Mouse (Mus musculus) embryonic facial prominence, embryonic 12.5 days (tissue): ENCODE results near the gene Jup. TPM values are rescaled to one million over a fixed set of nuclear protein-coding genes. Genes with fewer than 3 reads are reported as not detected.
A peak's percentile ranks its signal among the peaks of the same experiment; 100 is the strongest.

Source experiments
- ATAC-seq: fragments of 200-750 bp; cut with Nextera tagmentation; 2 replicates; pipeline ENCODE4 v1.8.0; 2017; ENCODE audit not compliant: insufficient number of reproducible peaks, insufficient read depth, low FRiP score, low TSS enrichment
- H3K27ac ChIP-seq: fragments of 300-500 bp; sonication (generic); 2 replicates; pipeline ENCODE4 v1.5.1; 2016; ENCODE audit warnings: mild to moderate bottlenecking
- H3K27me3 ChIP-seq: fragments of 300-500 bp; sonication (generic); 2 replicates; pipeline ENCODE4 v1.6.1; 2016; ENCODE audit warnings: mild to moderate bottlenecking, moderate library complexity
- H3K36me3 ChIP-seq: fragments of 300-500 bp; sonication (generic); 2 replicates; pipeline ENCODE4 v1.6.1; 2016; ENCODE audit warnings: mild to moderate bottlenecking
- H3K4me1 ChIP-seq: fragments of 300-500 bp; sonication (generic); 2 replicates; pipeline ENCODE4 v1.6.1; 2016
- H3K4me2 ChIP-seq: fragments of 300-500 bp; sonication (generic); replicated peaks from 2 replicates; pipeline ENCODE4 v1.6.1; 2016; ENCODE audit warnings: mild to moderate bottlenecking, moderate library complexity
- H3K4me3 ChIP-seq: fragments of 300-500 bp; sonication (generic); 2 replicates; pipeline ENCODE4 v1.5.1; 2016; ENCODE audit warnings: mild to moderate bottlenecking
- H3K9ac ChIP-seq: fragments of 300-500 bp; sonication (generic); 2 replicates; pipeline ENCODE4 v1.6.1; 2016; ENCODE audit warnings: mild to moderate bottlenecking, moderate library complexity
- H3K9me3 ChIP-seq: fragments of 300-500 bp; sonication (generic); 2 replicates; pipeline ENCODE4 v1.6.1; 2016; ENCODE audit warnings: mild to moderate bottlenecking, moderate library complexity
- WGBS: fragments of 180-500 bp; shearing (Covaris S2); methylation state at CpG from one replicate; pipeline ENCODE4 v1.1.7; 2016; 5-methylcytosine and 5-hydroxymethylcytosine counted together
- polyA plus RNA-seq: library from polyadenylated mRNA; unstranded; fragments of >200 nt; fragmentation: Nextera tagmentation; extraction: Ambion mirVana; gene quantifications from 2 replicates; pipeline ENCODE4 v1.2.1, GENCODE M21; 2016

Jup gene
- polyA plus RNA-seq, 1 experiment from 2014 or later = 70.6 TPM

GRCm38 (mm10) chr11:100387111-100387510 is 10.5 kb downstream of the Jup start:
- Histone ChIP-seq H3K4me1 (peaks cover 31% of the 10 kb centered on the region), H3K9me3 (no peaks in the 10 kb centered on the region), H3K27me3 (no peaks in the 10 kb centered on the region), H3K9ac (no peak overlapping the region), H3K36me3 (peaks cover 34% of the 10 kb centered on the region), H3K4me3 (no peak overlapping the region), H3K4me2 (no peak overlapping the region), H3K27ac (peak overlapping the region; percentile 66)
- ATAC-seq = no peak
- WGBS = 87% methylated on average over 6 of the region's 6 CpGs

DNA sequence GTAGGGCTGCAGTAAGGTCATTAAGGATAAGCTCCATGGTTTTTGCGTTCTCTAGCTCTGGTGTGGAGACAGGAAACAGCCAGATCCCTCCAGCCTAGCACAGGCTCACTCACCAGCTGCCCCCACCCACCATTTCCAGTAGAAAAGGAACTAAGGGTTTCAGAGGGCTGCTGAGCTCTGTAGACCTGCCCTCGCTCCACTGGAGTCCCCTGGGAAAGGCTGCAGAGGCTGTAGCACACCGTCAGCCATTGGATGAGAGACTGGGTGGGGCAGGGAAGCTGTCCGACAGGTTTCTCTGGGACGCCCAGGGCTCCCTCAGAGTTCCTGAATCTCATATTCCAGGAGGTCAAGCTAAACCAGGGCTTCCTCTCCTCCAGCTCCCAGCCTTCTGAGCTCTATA is 11.0 kb downstream of the Jup start:
- Histone ChIP-seq H3K4me2 (no peak overlapping the region), H3K36me3 (peaks cover 39% of the 10 kb centered on the region), H3K9ac (no peak overlapping the region), H3K9me3 (no peaks in the 10 kb centered on the region), H3K27ac (peak overlapping the region; percentile 66), H3K4me1 (peaks cover 31% of the 10 kb centered on the region), H3K27me3 (no peaks in the 10 kb centered on the region), H3K4me3 (no peak overlapping the region)
- no peak for ATAC-seq
- 31% methylated on average over 5 of the region's 5 CpGs for WGBS

DNA sequence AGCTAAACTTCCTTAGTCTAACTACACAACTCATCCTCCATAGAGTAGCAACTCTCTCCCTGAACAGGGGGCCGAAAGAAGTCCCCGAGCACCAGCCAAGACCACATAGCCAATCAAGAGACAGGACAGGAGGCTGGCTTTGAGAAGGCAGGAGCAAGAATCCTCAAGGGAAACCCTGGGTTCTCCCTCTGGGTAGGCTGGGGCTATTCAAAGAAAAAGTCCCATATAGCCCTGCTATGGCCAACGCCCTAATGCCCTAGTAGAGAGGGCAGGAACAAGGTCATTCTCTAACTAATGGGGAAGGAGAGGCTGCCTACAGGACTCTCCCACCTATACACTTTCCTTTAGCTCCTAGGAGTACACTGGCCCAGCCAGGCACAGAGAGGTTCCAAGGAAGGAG is 12.5 kb downstream of the Jup start:
- no peak for ATAC-seq
- H3K4me1 ChIP-seq = peaks cover 20% of the 10 kb centered on the region
- peaks cover 51% of the 10 kb centered on the region for H3K36me3 ChIP-seq
- no peaks in the 10 kb centered on the region for H3K9me3 ChIP-seq
- H3K27ac ChIP-seq = no peak overlapping the region
- 84% methylated on average over 3 of the region's 3 CpGs for WGBS
- H3K27me3 ChIP-seq = no peaks in the 10 kb centered on the region
- H3K4me3 ChIP-seq = no peak overlapping the region
- H3K9ac ChIP-seq = no peak overlapping the region
- H3K4me2 ChIP-seq = no peak overlapping the region

DNA sequence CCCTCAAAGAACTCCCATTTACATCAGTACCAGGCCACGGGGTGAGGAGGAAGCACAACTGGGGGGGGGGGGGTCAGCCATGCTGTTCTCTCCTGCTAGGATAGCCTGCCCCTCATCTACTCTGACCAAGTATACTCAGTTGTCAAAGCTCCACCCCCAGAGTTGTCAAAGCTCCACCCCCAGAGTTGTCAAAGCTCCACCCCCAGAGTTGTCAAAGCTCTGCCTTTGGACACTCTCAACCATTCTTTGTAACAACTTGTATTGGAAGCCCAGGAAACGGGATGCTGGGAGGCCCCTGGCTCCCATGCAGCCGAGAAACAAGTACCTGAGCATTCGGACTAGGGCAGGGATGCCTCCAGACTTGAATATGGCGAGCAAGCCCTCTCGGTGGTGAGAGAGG is 14.9 kb downstream of the Jup start:
- Histone ChIP-seq H3K4me1 (peaks cover 5% of the 10 kb centered on the region), H3K27ac (no peak overlapping the region), H3K36me3 (peaks cover 71% of the 10 kb centered on the region), H3K4me3 (no peak overlapping the region), H3K9ac (no peak overlapping the region), H3K4me2 (no peak overlapping the region), H3K27me3 (no peaks in the 10 kb centered on the region), H3K9me3 (no peaks in the 10 kb centered on the region)
- ATAC-seq = no peak
- 81% methylated on average over 6 of the region's 6 CpGs for WGBS

DNA sequence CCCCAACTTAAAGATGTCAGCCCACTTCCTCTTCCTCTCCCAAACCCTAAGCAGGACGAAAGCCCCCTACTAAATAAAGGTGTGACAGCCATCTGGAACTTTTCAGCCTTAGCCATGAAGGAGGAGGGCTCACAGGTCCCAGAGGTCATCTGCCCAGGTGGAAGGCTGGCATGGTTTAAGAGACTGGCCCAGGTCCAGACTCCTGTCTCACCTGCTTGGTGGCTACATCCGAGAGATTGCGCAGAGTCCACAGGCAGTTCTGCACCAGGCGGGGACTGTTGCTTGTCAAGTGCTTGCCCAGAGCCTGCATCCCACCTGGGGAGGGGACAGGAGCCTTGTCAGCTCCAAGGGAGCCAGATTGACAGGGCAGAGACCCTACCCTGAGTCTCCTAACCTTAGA is 18.3 kb downstream of the Jup start:
- 87% methylated on average over 4 of the region's 4 CpGs for WGBS
- H3K36me3 ChIP-seq = peaks cover 83% of the 10 kb centered on the region

DNA sequence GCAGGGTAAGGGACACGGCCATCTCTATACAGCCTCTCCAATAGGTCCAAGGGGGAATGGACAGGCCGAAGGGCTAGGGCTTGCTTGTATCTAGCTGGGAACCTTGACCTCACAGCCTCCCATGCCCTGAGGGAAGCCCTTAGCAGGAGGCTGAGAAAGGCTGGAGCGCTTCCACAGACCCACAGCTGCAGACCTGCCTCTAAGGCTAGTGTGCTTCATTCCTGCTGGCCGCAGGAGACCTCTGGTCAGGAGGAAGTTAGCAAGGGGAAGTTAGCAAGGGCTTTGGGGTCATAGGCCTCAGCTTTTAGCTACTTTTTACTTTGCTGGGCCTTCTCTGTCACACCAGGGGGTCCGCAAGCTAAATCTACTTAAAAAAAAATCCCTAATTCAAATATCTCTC is 19.1 kb downstream of the Jup start:
- Histone ChIP-seq H3K27ac (no peak overlapping the region), H3K4me2 (no peak overlapping the region), H3K4me3 (no peak overlapping the region), H3K27me3 (no peaks in the 10 kb centered on the region), H3K9me3 (no peaks in the 10 kb centered on the region), H3K36me3 (peaks cover 84% of the 10 kb centered on the region), H3K9ac (no peak overlapping the region), H3K4me1 (no peaks in the 10 kb centered on the region)
- ATAC-seq = no peak
- WGBS = 81% methylated on average over 5 of the region's 5 CpGs

More for the DNA sequence above, 18.3 kb downstream of the Jup start:
- Histone ChIP-seq H3K4me3 (no peak overlapping the region), H3K4me1 (no peaks in the 10 kb centered on the region), H3K27ac (no peak overlapping the region), H3K4me2 (no peak overlapping the region), H3K27me3 (no peaks in the 10 kb centered on the region), H3K9me3 (no peaks in the 10 kb centered on the region), H3K9ac (no peak overlapping the region)
- ATAC-seq = no peak

DNA sequence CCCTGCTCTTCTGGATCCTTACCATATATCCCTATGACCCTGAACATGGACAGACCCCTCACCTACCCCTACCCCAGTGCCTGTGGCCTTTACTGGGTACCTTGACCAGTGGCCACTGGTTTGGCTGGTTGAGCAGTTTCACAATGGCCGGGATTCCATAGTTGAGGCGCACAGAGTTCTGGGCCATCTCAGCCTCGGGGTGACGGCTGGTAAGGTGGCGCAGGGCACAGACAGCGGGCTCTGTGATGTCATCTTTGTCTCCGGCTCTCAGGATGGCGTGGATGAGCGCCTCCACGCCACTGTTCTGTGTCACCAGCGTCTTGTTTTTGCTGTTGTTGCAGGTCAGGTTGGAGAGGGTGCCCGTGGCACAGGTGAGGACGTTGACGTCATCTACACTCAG is 19.6 kb downstream of the Jup start:
- Histone ChIP-seq H3K4me1 (no peaks in the 10 kb centered on the region), H3K9me3 (no peaks in the 10 kb centered on the region), H3K27me3 (no peaks in the 10 kb centered on the region), H3K27ac (no peak overlapping the region), H3K36me3 (peaks cover 84% of the 10 kb centered on the region), H3K4me2 (no peak overlapping the region), H3K9ac (no peak overlapping the region), H3K4me3 (no peak overlapping the region)
- no peak for ATAC-seq
- WGBS = 96% methylated on average over 14 of the region's 14 CpGs

- no peak overlapping the region for H3K9ac ChIP-seq
- H3K27ac ChIP-seq = no peak overlapping the region
- no peak overlapping the region for H3K4me3 ChIP-seq
- WGBS = 92% methylated on average over 21 of the region's 21 CpGs
- ATAC-seq = no peak
- H3K9me3 ChIP-seq = no peaks in the 10 kb centered on the region
- no peak overlapping the region for H3K4me2 ChIP-seq
- no peaks in the 10 kb centered on the region for H3K27me3 ChIP-seq
- H3K36me3 ChIP-seq = peaks cover 84% of the 10 kb centered on the region
- no peaks in the 10 kb centered on the region for H3K4me1 ChIP-seq
Measured at GRCm38 (mm10) chr11:100376746-100377389, 20.7 kb downstream of the Jup start.

GRCm38 (mm10) chr11:100376005-100376404 is 21.6 kb downstream of the Jup start:
- Histone ChIP-seq H3K4me2 (no peak overlapping the region), H3K27me3 (no peaks in the 10 kb centered on the region), H3K9me3 (no peaks in the 10 kb centered on the region), H3K36me3 (peaks cover 87% of the 10 kb centered on the region), H3K9ac (no peak overlapping the region), H3K4me1 (no peaks in the 10 kb centered on the region), H3K27ac (no peak overlapping the region), H3K4me3 (no peak overlapping the region)
- 74% methylated on average over 4 of the region's 4 CpGs for WGBS
- ATAC-seq = no peak

DNA sequence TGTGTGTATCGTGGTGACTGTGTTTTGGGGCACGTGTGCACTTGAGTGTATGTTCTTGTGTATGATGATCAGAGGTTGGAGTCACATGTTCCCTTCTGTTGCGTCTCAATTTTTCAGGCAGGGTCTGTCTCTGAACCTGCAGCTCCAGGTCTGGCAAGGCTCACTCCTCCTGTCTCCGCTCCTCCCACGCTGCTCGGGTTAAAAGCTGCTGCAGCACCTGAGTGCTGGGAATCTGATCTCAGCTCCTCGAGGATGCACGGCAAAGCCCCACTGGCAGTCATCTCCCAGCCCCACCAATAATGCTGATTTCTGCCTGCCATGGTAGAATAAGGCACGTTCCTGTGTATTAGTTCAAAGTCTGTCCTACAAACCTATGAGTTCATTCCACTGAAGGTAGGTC is 22.4 kb downstream of the Jup start:
- no peak overlapping the region for H3K9ac ChIP-seq
- 87% methylated on average over 9 of the region's 9 CpGs for WGBS
- H3K4me1 ChIP-seq = no peaks in the 10 kb centered on the region
- no peaks in the 10 kb centered on the region for H3K9me3 ChIP-seq
- H3K27ac ChIP-seq = no peak overlapping the region
- no peaks in the 10 kb centered on the region for H3K27me3 ChIP-seq
- no peak overlapping the region for H3K4me2 ChIP-seq
- H3K4me3 ChIP-seq = no peak overlapping the region
- ATAC-seq = no peak
- H3K36me3 ChIP-seq = peaks cover 84% of the 10 kb centered on the region

- ATAC-seq = no peak
- Histone ChIP-seq H3K36me3 (peaks cover 62% of the 10 kb centered on the region), H3K27me3 (no peaks in the 10 kb centered on the region), H3K9ac (no peak overlapping the region), H3K4me3 (no peak overlapping the region), H3K9me3 (no peaks in the 10 kb centered on the region), H3K4me1 (no peaks in the 10 kb centered on the region), H3K4me2 (no peak overlapping the region), H3K27ac (no peak overlapping the region)
- 75% methylated on average over 8 of the region's 8 CpGs for WGBS
Measured at GRCm38 (mm10) chr11:100371981-100372558, 25.5 kb downstream of the Jup start.

GRCm38 (mm10) chr11:100369822-100370221 is 27.7 kb downstream of the Jup start:
- ATAC-seq = no peak
- H3K9ac ChIP-seq = no peak overlapping the region
- H3K4me1 ChIP-seq = no peaks in the 10 kb centered on the region
- no peak overlapping the region for H3K4me3 ChIP-seq
- no peak overlapping the region for H3K4me2 ChIP-seq
- no peaks in the 10 kb centered on the region for H3K27me3 ChIP-seq
- no peak overlapping the region for H3K27ac ChIP-seq
- 73% methylated on average over 8 of the region's 8 CpGs for WGBS
- no peaks in the 10 kb centered on the region for H3K9me3 ChIP-seq
- peaks cover 42% of the 10 kb centered on the region for H3K36me3 ChIP-seq
